14 mouse cellular contexts compared by ENCODE assay signal in genomic region chr15:78542767-78543303, GRCm38 (mm10). TPM values are rescaled to one million over a fixed set of nuclear protein-coding genes. Genes with fewer than 3 reads are reported as not detected.
DNase-seq lines count a peak whose midpoint lies in the region; ATAC-seq and TF ChIP-seq lines count a peak whose summit lies in the region.
"Had no signal": no experiment of that assay in that cellular context is flagged by ENCODE, and none has a peak within 500 bp of the region (broad histone marks: within the 10 kb centered on the region; RNA-seq: fewer than 3 reads in every experiment).

No protein-coding gene starts in this region.

- H3K27ac ChIP-seq in kidney, embryonic 16.5 days (ENCODE audit: low read length), result no peak overlapping the region
- H3K27ac ChIP-seq in cortical plate, adult 2 months (ENCODE audit: insufficient read depth, low read length), result peak overlapping the region; percentile 16; the same call in 1 of the 2 replicates
- H3K27ac ChIP-seq: gastrocnemius, adult 2 months; heart, adult 2 months; hindbrain, embryonic 14.5 days; limb, embryonic 12.5 days; midbrain, embryonic 15.5 days had no signal

- no peak overlapping the region for H3K4me2 ChIP-seq in kidney, embryonic 16.5 days (replicated peaks; ENCODE audit: low read depth, low read length)
- H3K4me2 ChIP-seq: hindbrain, embryonic 14.5 days; limb, embryonic 12.5 days; midbrain, embryonic 15.5 days had no signal

- H3K9ac ChIP-seq in kidney, embryonic 16.5 days (replicated peaks; ENCODE audit: low read length), result 0 out of 2 replicates have a peak overlapping the region, but pooled peaks have one; percentile 16
- H3K9ac ChIP-seq: hindbrain, embryonic 14.5 days; limb, embryonic 12.5 days; midbrain, embryonic 15.5 days had no signal

- no peaks in the 10 kb centered on the region for H3K36me3 ChIP-seq in kidney, embryonic 16.5 days (ENCODE audit: insufficient read depth, low read length)
- H3K36me3 ChIP-seq: limb, embryonic 12.5 days; midbrain, embryonic 15.5 days had no signal

- no peak overlapping the region for H3K4me3 ChIP-seq in kidney, embryonic 16.5 days (ENCODE audit: low read length)
- H3K4me3 ChIP-seq in cortical plate, adult 2 months (ENCODE audit: insufficient read depth, low read length), result peak overlapping the region; percentile 54
- H3K4me3 ChIP-seq: erythroblast, embryonic 14.5 days; gastrocnemius, adult 2 months; heart, adult 2 months; limb, embryonic 12.5 days; midbrain, embryonic 15.5 days had no signal

- WGBS in kidney, embryonic 16.5 days, result 58% methylated on average over 7 of the region's 7 CpGs

- H3K4me1 ChIP-seq in kidney, embryonic 16.5 days (ENCODE audit: insufficient read depth, low read length), result peaks cover 18% of the 10 kb centered on the region
- 0 out of 2 replicates have a peak, but pooled peaks cover 2% of the 10 kb centered on the region for H3K4me1 ChIP-seq in cortical plate, adult 2 months (ENCODE audit: control insufficient read depth, insufficient read depth, low read length)

- no peaks in the 10 kb centered on the region for H3K27me3 ChIP-seq in kidney, embryonic 16.5 days (ENCODE audit: insufficient read depth, low read length)

- TF ChIP-seq POLR2A in cortical plate, adult 2 months (IDR thresholded peaks at IDR 0.05; ENCODE audit: extremely low read depth, insufficient read depth, low read length), result peak; percentile 50

- DNase-seq in kidney, postnatal 4 days, result no peak
- DNase-seq in testis, postnatal 10 days (ENCODE audit: low spot score), result peak; percentile 39
- DNase-seq in testis, postnatal 14 days (ENCODE audit: low spot score), result no peak
- DNase-seq in spleen, postnatal 4 days (ENCODE audit: low spot score in 2 of 2), result no peak
- DNase-seq: adrenal gland, postnatal 36 days; gastrocnemius, adult 2 months; heart, adult 2 months had no signal

- ATAC-seq in kidney, embryonic 16.5 days (ENCODE audit: low FRiP score, low TSS enrichment), result no peak
- ATAC-seq in activated CD4-positive, CD25-positive, alpha-beta regulatory T cell, adult 4 months, result no peak
- ATAC-seq: midbrain, embryonic 15.5 days had no signal

- no peaks in the 10 kb centered on the region for H3K9me3 ChIP-seq in kidney, embryonic 16.5 days (ENCODE audit: low read length)
- H3K9me3 ChIP-seq: limb, embryonic 12.5 days; midbrain, embryonic 15.5 days had no signal

- no peak for TF ChIP-seq CTCF in cortical plate, adult 2 months (IDR thresholded peaks at IDR 0.05; ENCODE audit: extremely low read depth, insufficient read depth, low read length)

RNA-seq across cellular contexts. Expression of gene Sstr3, which starts 1.6 kb away (rescaled TPM):
- 0.36 and 0.69 TPM in 2 replicates for polyA plus RNA-seq in kidney, embryonic 16.5 days (2015; fragmentation: Nextera tagmentation; extraction: Ambion mirVana)
- polyA plus RNA-seq in cortical plate, adult 2 months (2012; rRNA removed), result 13.8 and 20.9 TPM in 2 replicates
- not detected for polyA plus RNA-seq in activated CD4-positive, CD25-positive, alpha-beta regulatory T cell, adult 4 months (2017; shearing (Covaris generic))
- polyA plus RNA-seq: erythroblast, embryonic 14.5 days; heart, adult 2 months had no signal

RNA-seq across cellular contexts. Expression of gene C1qtnf6, which starts 11.6 kb away (rescaled TPM):
- polyA plus RNA-seq in kidney, embryonic 16.5 days (2015; fragmentation: Nextera tagmentation; extraction: Ambion mirVana), result 33.2 and 33.7 TPM in 2 replicates
- 3.6 and 3.9 TPM in 2 replicates for polyA plus RNA-seq in cortical plate, adult 2 months (2012; rRNA removed)
- polyA plus RNA-seq in activated CD4-positive, CD25-positive, alpha-beta regulatory T cell, adult 4 months (2017; shearing (Covaris generic)), result 10 to 100 TPM; 15.5 to 15.9 TPM
- polyA plus RNA-seq: erythroblast, embryonic 14.5 days had no signal

RNA-seq across cellular contexts. Expression of gene Rac2, which starts 29.7 kb away (rescaled TPM):
- 8.3 and 10.4 TPM in 2 replicates for polyA plus RNA-seq in kidney, embryonic 16.5 days (2015; fragmentation: Nextera tagmentation; extraction: Ambion mirVana)
- polyA plus RNA-seq in cortical plate, adult 2 months (2012; rRNA removed), result 6.0 and 7.2 TPM in 2 replicates
- polyA plus RNA-seq in activated CD4-positive, CD25-positive, alpha-beta regulatory T cell, adult 4 months (2017; shearing (Covaris generic)), result 1,000 to 10,000 TPM; 3,019 to 4,069 TPM

RNA-seq across cellular contexts. Expression of gene Il2rb, which starts 47.8 kb away (rescaled TPM):
- 0.33 and 0.54 TPM in 2 replicates for polyA plus RNA-seq in kidney, embryonic 16.5 days (2015; fragmentation: Nextera tagmentation; extraction: Ambion mirVana)
- 0.11 and 0.29 TPM in 2 replicates for polyA plus RNA-seq in cortical plate, adult 2 months (2012; rRNA removed)
- 100 to 1,000 TPM; 489 to 584 TPM for polyA plus RNA-seq in activated CD4-positive, CD25-positive, alpha-beta regulatory T cell, adult 4 months (2017; shearing (Covaris generic))

RNA-seq across cellular contexts. Expression of gene Cyth4, which starts 54.0 kb away (rescaled TPM):
- 7.7 and 8.3 TPM in 2 replicates for polyA plus RNA-seq in kidney, embryonic 16.5 days (2015; fragmentation: Nextera tagmentation; extraction: Ambion mirVana)
- polyA plus RNA-seq in cortical plate, adult 2 months (2012; rRNA removed), result 14.0 and 15.7 TPM in 2 replicates
- 100 to 1,000 TPM; 197 to 261 TPM for polyA plus RNA-seq in activated CD4-positive, CD25-positive, alpha-beta regulatory T cell, adult 4 months (2017; shearing (Covaris generic))

Comparison
In these comparisons a context has a peak if more than half of its experiments do, and no peak if none do; other contexts are left out.
1. RNA of gene Rac2, which starts 29.7 kb away (polyA plus RNA-seq): 3,019 to 4,069 TPM in activated CD4-positive, CD25-positive, alpha-beta regulatory T cell, adult 4 months; 8.3 to 10.4 TPM in kidney, embryonic 16.5 days and 6.0 to 7.2 TPM in cortical plate, adult 2 months; every median in the first group is over 100 times any median in the second.